Mouse (Mus musculus): ENCODE measurements at regions not wholly inside any gene's neighbourhood (a gene's known extent, or its start where the extent isn't known, plus 50 kb on each side); places are given as distances from the start of the nearest gene placed in this dataset.

DNA sequence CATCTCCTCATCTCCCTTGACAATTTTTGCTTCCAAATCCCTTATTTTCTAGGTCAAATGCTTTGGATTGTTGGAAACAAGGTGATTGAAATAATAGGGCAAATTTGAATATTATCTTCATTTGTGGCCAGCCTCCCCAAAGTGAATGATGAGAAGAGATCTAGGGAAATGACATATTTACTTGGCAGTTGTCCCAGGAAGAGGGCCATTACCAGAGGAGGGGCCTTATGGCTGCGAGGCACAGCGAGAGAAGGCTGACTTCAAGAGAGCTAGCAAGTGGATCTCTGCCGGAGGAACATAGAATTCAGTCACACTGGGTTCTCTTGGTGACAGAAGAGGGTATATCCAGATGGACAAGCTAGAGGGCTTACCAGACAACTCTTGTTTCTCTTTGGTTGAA is 390.9 kb downstream of the Rps24 start:
- 20% methylated on average over 3 of the region's 3 CpGs for WGBS
- Histone ChIP-seq H3K4me2 (ENCODE audit: low read depth, low read length) (no peak overlapping the region), H3K27me3 (ENCODE audit: control insufficient read depth, insufficient read depth, low read depth, low read length) (no peaks in the 10 kb centered on the region), H3K9me3 (ENCODE audit: control insufficient read depth, low read length) (no peaks in the 10 kb centered on the region), H3K4me3 (ENCODE audit: low read length) (no peak overlapping the region), H3K36me3 (ENCODE audit: control insufficient read depth, insufficient read depth, low read length) (no peaks in the 10 kb centered on the region), H3K27ac (ENCODE audit: low read length) (no peak overlapping the region), H3K9ac (ENCODE audit: low read length) (no peak overlapping the region), H3K4me1 (replicated peaks; ENCODE audit: control insufficient read depth, insufficient read depth, low read length) (no peaks in the 10 kb centered on the region)
- no peak for ATAC-seq (ENCODE audit: low read depth)

DNA sequence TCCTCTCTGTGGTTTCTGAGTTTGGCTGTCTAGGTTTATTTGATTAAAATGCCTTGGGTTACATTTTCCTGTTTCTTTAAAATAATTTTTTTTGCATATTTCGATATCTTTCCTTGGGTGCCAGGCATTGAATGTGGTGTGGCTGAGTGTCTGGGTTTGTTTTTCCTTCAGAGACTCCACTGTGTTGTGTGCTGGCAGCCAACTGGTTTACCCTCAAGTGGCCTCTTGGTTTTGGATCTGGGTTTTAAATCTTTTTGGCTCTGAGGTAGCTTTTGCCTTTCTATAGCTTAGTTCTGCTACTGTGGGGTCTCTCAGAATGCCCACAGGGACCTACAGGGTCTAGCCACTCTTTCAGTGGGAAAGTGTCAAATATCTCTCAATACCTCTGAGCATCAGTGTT is 399.2 kb downstream of the Rps24 start:
- Histone ChIP-seq H3K27ac (ENCODE audit: low read length) (no peak overlapping the region), H3K27me3 (ENCODE audit: control insufficient read depth, insufficient read depth, low read depth, low read length) (no peaks in the 10 kb centered on the region), H3K4me1 (replicated peaks; ENCODE audit: control insufficient read depth, insufficient read depth, low read length) (no peaks in the 10 kb centered on the region), H3K36me3 (ENCODE audit: control insufficient read depth, insufficient read depth, low read length) (no peaks in the 10 kb centered on the region), H3K9me3 (ENCODE audit: control insufficient read depth, low read length) (no peaks in the 10 kb centered on the region), H3K4me2 (ENCODE audit: low read depth, low read length) (no peak overlapping the region), H3K4me3 (ENCODE audit: low read length) (no peak overlapping the region), H3K9ac (ENCODE audit: low read length) (no peak overlapping the region)
- ATAC-seq (ENCODE audit: low read depth): no peak
- 47% methylated on average over 1 of the region's 1 CpGs for WGBS

DNA sequence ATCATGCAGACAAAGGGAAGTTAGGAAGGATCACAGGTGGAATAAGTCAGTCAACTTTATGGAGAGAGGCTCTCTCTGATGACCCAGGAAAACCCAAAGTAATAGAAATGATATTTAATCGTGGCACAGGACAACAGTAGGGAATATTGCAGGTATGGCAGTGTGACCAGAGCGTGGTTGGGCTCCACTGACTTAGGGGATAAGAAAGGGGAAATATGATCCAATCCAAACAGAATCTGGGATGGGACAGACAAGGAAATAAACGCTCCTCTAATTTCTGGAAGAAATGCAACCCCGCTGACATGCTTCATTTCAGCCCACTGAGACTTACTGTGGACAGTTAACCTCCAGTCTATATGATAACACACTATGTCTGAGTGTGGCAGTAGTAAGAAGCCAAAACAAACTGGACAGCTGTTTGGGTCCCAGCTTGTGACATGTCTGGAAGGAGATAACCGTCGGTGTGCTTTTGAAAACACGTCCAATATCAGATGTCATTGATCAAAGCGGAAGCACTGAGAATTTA is 400.0 kb downstream of the Rps24 start:
- ATAC-seq (ENCODE audit: low read depth): no peak
- H3K4me2 ChIP-seq (ENCODE audit: low read depth, low read length): no peak overlapping the region
- H3K4me1 ChIP-seq (replicated peaks; ENCODE audit: control insufficient read depth, insufficient read depth, low read length): no peaks in the 10 kb centered on the region
- no peaks in the 10 kb centered on the region for H3K9me3 ChIP-seq (ENCODE audit: control insufficient read depth, low read length)
- H3K36me3 ChIP-seq (ENCODE audit: control insufficient read depth, insufficient read depth, low read length): no peaks in the 10 kb centered on the region
- no peak overlapping the region for H3K27ac ChIP-seq (ENCODE audit: low read length)
- no peaks in the 10 kb centered on the region for H3K27me3 ChIP-seq (ENCODE audit: control insufficient read depth, insufficient read depth, low read depth, low read length)
- 49% methylated on average over 8 of the region's 8 CpGs for WGBS
- no peak overlapping the region for H3K9ac ChIP-seq (ENCODE audit: low read length)
- no peak overlapping the region for H3K4me3 ChIP-seq (ENCODE audit: low read length)

DNA sequence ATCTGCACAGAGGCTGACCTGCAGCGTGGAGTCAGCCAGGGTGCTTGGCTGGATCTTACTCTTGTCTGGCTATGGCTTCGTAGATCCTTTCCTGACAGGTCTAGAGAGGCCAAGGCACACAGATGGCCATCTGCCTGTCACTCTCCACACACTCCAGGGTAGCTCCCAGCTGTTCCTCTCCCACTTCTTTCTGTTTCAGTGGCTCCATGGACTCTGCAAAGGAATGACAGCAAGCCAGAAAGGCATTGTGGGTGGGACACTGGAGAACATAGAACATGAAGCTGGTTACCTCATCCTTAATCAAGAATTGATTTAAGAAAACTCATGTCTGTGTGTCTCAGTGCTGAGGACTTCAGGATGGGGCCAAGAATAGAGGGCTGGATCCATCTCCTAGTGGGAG is 403.9 kb downstream of the Rps24 start:
- Histone ChIP-seq H3K4me1 (replicated peaks; ENCODE audit: control insufficient read depth, insufficient read depth, low read length) (no peaks in the 10 kb centered on the region), H3K27ac (ENCODE audit: low read length) (no peak overlapping the region), H3K36me3 (ENCODE audit: control insufficient read depth, insufficient read depth, low read length) (no peaks in the 10 kb centered on the region), H3K9ac (ENCODE audit: low read length) (no peak overlapping the region), H3K4me3 (ENCODE audit: low read length) (no peak overlapping the region), H3K9me3 (ENCODE audit: control insufficient read depth, low read length) (no peaks in the 10 kb centered on the region), H3K4me2 (ENCODE audit: low read depth, low read length) (no peak overlapping the region), H3K27me3 (ENCODE audit: control insufficient read depth, insufficient read depth, low read depth, low read length) (no peaks in the 10 kb centered on the region)
- WGBS: 74% methylated on average over 2 of the region's 2 CpGs
- no peak for ATAC-seq (ENCODE audit: low read depth)

DNA sequence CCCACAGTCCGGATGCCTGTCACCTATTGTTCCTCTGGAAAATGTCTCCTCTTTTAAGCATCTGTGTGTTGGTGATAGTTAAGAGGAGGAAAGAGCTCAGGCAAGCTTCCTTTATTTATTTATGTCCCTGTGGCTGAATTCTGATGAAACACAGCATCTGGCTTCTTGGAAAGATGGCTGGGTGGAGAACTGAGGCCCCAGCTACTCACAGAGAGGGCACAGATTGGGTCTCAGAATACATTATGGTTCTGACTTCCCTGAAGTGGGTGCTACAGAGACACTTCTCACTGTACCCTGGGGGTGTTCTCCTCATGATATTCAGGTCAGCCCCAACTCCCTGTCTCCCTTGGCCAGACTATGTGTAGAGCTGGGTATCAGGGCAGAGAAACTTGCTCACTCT is 408.3 kb downstream of the Rps24 start:
- Histone ChIP-seq H3K9me3 (ENCODE audit: control insufficient read depth, low read length) (no peaks in the 10 kb centered on the region), H3K4me3 (ENCODE audit: low read length) (no peak overlapping the region), H3K27ac (ENCODE audit: low read length) (no peak overlapping the region), H3K27me3 (ENCODE audit: control insufficient read depth, insufficient read depth, low read depth, low read length) (no peaks in the 10 kb centered on the region), H3K4me2 (ENCODE audit: low read depth, low read length) (no peak overlapping the region), H3K9ac (ENCODE audit: low read length) (no peak overlapping the region), H3K36me3 (ENCODE audit: control insufficient read depth, insufficient read depth, low read length) (no peaks in the 10 kb centered on the region), H3K4me1 (replicated peaks; ENCODE audit: control insufficient read depth, insufficient read depth, low read length) (no peaks in the 10 kb centered on the region)
- WGBS: 53% methylated on average over 1 of the region's 1 CpGs
- no peak; the same call in 1 of the 2 replicates for ATAC-seq (ENCODE audit: low read depth)

DNA sequence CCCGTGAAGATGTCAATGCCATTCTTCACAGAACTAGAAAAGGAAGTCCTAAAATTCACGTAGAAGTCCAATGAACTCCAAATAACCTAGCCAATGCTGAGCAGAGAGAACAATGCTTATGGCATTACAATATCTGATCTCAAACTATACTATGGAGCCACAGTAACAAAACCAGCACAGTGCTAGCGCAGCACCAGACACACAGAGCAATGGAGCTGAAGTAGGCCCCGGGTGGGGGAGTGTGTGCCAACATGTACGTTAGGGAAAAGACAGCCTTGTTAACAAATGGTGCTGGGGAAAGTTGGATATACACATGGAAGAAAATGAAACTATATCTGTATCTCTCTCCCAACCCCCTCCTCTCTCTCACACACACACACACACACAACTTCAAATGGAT is 409.8 kb downstream of the Rps24 start:
- H3K4me2 ChIP-seq (ENCODE audit: low read depth, low read length): no peak overlapping the region
- WGBS: 86% methylated on average over 5 of the region's 5 CpGs

DNA sequence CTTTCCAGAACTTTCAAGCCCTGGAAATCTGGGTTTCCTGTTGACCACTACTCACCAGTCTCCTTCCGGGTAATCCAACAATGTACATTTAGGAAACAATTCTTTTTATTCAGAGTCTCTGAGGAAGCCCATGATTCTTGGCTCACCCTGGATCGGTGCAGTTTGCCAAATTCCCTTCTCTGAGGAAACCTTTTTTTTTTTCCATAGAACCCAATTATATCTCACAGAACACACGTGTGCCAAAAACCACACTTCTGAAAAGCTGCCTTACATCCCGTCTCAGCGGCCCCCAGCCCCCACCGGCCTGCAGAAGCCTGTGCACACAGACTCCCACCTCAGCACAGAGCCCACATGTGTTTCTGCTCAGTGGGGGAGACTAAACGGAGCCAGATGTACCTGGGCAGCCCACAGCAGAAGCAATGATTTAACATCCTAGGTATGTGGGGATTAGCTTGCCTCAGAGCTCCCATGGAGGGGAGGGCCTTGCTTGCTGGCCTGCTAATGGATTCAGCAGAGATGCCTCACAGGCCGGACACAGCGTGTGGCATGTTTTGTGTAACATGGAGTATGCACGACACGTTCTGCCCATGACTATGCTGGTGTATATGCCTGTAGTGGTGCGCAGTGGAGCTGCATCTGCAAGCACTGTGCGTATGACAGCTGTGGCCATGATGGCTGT is 413.7 kb downstream of the Rps24 start:
- H3K27me3 ChIP-seq (ENCODE audit: control insufficient read depth, insufficient read depth, low read depth, low read length): no peaks in the 10 kb centered on the region
- no peak overlapping the region for H3K4me2 ChIP-seq (ENCODE audit: low read depth, low read length)
- no peaks in the 10 kb centered on the region for H3K36me3 ChIP-seq (ENCODE audit: control insufficient read depth, insufficient read depth, low read length)
- no peak overlapping the region for H3K27ac ChIP-seq (ENCODE audit: low read length)
- WGBS: 56% methylated on average over 13 of the region's 13 CpGs
- peaks cover 8% of the 10 kb centered on the region; the same call in 1 of the 2 replicates for H3K4me1 ChIP-seq (replicated peaks; ENCODE audit: control insufficient read depth, insufficient read depth, low read length)
- ATAC-seq (ENCODE audit: low read depth): peak; percentile 69
- H3K9ac ChIP-seq (ENCODE audit: low read length): no peak overlapping the region
- H3K9me3 ChIP-seq (ENCODE audit: control insufficient read depth, low read length): no peaks in the 10 kb centered on the region
- H3K4me3 ChIP-seq (ENCODE audit: low read length): no peak overlapping the region

More for the DNA sequence above, 409.8 kb downstream of the Rps24 start:
- Histone ChIP-seq H3K9ac (ENCODE audit: low read length) (no peak overlapping the region), H3K4me3 (ENCODE audit: low read length) (no peak overlapping the region), H3K4me1 (replicated peaks; ENCODE audit: control insufficient read depth, insufficient read depth, low read length) (peaks cover 8% of the 10 kb centered on the region; the same call in 1 of the 2 replicates), H3K27me3 (ENCODE audit: control insufficient read depth, insufficient read depth, low read depth, low read length) (no peaks in the 10 kb centered on the region), H3K27ac (ENCODE audit: low read length) (no peak overlapping the region), H3K36me3 (ENCODE audit: control insufficient read depth, insufficient read depth, low read length) (no peaks in the 10 kb centered on the region), H3K9me3 (ENCODE audit: control insufficient read depth, low read length) (no peaks in the 10 kb centered on the region)
- ATAC-seq (ENCODE audit: low read depth): no peak

DNA sequence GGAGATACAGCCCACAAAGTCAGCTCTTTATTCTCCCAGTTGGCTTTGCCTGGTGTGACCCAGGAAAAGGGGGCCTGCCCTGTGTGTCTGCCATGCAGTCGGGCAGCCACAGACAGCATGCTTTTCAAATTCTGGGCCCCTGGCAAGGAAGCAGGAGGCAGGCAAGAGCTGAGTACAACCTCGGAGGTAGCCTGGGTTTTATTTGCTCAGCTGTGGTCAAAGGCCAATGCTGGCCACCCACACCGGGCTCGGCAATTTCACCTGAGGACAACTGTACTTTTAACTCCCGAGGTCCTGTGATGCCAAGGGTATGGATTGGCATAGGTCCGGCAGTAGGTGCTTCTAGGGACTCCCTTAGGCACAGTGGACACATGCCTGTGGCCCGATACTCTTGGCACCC is 414.8 kb downstream of the Rps24 start:
- H3K27me3 ChIP-seq (ENCODE audit: control insufficient read depth, insufficient read depth, low read depth, low read length): no peaks in the 10 kb centered on the region
- no peak overlapping the region for H3K4me3 ChIP-seq (ENCODE audit: low read length)
- H3K9ac ChIP-seq (ENCODE audit: low read length): no peak overlapping the region
- no peak overlapping the region for H3K27ac ChIP-seq (ENCODE audit: low read length)
- no peaks in the 10 kb centered on the region for H3K36me3 ChIP-seq (ENCODE audit: control insufficient read depth, insufficient read depth, low read length)
- H3K9me3 ChIP-seq (ENCODE audit: control insufficient read depth, low read length): no peaks in the 10 kb centered on the region
- 55% methylated on average over 7 of the region's 7 CpGs for WGBS
- no peak overlapping the region for H3K4me2 ChIP-seq (ENCODE audit: low read depth, low read length)
- peaks cover 8% of the 10 kb centered on the region; the same call in 1 of the 2 replicates for H3K4me1 ChIP-seq (replicated peaks; ENCODE audit: control insufficient read depth, insufficient read depth, low read length)
- no peak for ATAC-seq (ENCODE audit: low read depth)

DNA sequence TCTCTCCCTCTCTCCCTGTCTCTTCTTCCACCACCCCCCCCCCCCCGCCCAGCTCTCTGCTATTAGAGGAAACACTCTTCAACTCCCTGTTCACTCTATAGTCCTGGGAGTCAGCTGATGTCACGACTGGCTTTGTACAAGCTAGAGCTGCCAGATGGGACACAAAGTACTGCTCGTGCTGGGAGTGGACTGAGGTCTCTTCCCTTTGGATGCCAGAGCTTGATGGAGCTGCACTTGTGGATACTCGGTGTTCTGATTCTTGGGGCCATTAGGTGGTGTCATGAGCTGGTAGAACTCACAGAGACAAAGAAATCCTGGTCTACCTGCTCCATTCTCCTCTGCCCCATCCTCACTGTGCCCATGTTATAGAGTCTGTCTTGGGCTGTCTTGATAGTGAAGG is 415.9 kb downstream of the Rps24 start:
- Histone ChIP-seq H3K9me3 (ENCODE audit: control insufficient read depth, low read length) (no peaks in the 10 kb centered on the region), H3K4me3 (ENCODE audit: low read length) (no peak overlapping the region), H3K9ac (ENCODE audit: low read length) (no peak overlapping the region), H3K27ac (ENCODE audit: low read length) (no peak overlapping the region), H3K4me1 (replicated peaks; ENCODE audit: control insufficient read depth, insufficient read depth, low read length) (peaks cover 8% of the 10 kb centered on the region; the same call in 1 of the 2 replicates), H3K36me3 (ENCODE audit: control insufficient read depth, insufficient read depth, low read length) (no peaks in the 10 kb centered on the region), H3K27me3 (ENCODE audit: control insufficient read depth, insufficient read depth, low read depth, low read length) (no peaks in the 10 kb centered on the region), H3K4me2 (ENCODE audit: low read depth, low read length) (no peak overlapping the region)
- WGBS: 9% methylated on average over 3 of the region's 4 CpGs
- no peak for ATAC-seq (ENCODE audit: low read depth)
